Comparison of ENCODE assay signal across 17 mouse cellular contexts in genomic region chr11:35044659-35045058, GRCm38 (mm10).
"Had no signal": no experiment of that assay in that cellular context is flagged by ENCODE, and none has a peak within 500 bp of the region (broad histone marks: within the 10 kb centered on the region; RNA-seq: fewer than 3 reads in every experiment).

No protein-coding gene starts in this region.

- H3K4me1 ChIP-seq: liver, embryonic 13.5 days; liver, embryonic 15.5 days; lung, embryonic 15.5 days; midbrain, embryonic 13.5 days; midbrain, embryonic 15.5 days; neural tube, embryonic 13.5 days; neural tube, embryonic 15.5 days had no signal

- H3K27me3 ChIP-seq: liver, embryonic 13.5 days; liver, embryonic 15.5 days; lung, embryonic 15.5 days; midbrain, embryonic 13.5 days; midbrain, embryonic 15.5 days; neural tube, embryonic 13.5 days; neural tube, embryonic 15.5 days had no signal

- H3K27ac ChIP-seq: liver, embryonic 13.5 days; liver, embryonic 15.5 days; lung, embryonic 15.5 days; midbrain, embryonic 10.5 days; midbrain, embryonic 13.5 days; midbrain, embryonic 15.5 days; neural tube, embryonic 13.5 days; neural tube, embryonic 15.5 days had no signal

- H3K9me3 ChIP-seq: liver, embryonic 13.5 days; liver, embryonic 15.5 days; lung, embryonic 15.5 days; midbrain, embryonic 10.5 days; midbrain, embryonic 13.5 days; midbrain, embryonic 15.5 days; neural tube, embryonic 13.5 days; neural tube, embryonic 15.5 days had no signal

- H3K4me3 ChIP-seq: liver, embryonic 13.5 days; liver, embryonic 15.5 days; lung, embryonic 15.5 days; midbrain, embryonic 10.5 days; midbrain, embryonic 13.5 days; midbrain, embryonic 15.5 days; myocyte; neural tube, embryonic 13.5 days; neural tube, embryonic 15.5 days had no signal

- H3K36me3 ChIP-seq: liver, embryonic 13.5 days; liver, embryonic 15.5 days; lung, embryonic 15.5 days; midbrain, embryonic 10.5 days; midbrain, embryonic 13.5 days; midbrain, embryonic 15.5 days; neural tube, embryonic 13.5 days; neural tube, embryonic 15.5 days had no signal

- DNase-seq: liver, embryonic 13.5 days; liver, postnatal 0 days; lung, adult 2 months; lung, postnatal 14 days; lung, postnatal 4 days; right cerebral cortex, postnatal 14 days; thymus, adult 18-20 months; thymus, postnatal 14 days; thymus, postnatal 36 days had no signal
